Mouse (Mus musculus) kidney, embryonic 14.5 days (tissue): Measurements from ENCODE around the gene Tyro3. TPM values are rescaled to one million over a fixed set of nuclear protein-coding genes. Genes with fewer than 3 reads are reported as not detected.

ENCODE experiments used
- ATAC-seq: fragments of 200-750 bp; cut with Nextera tagmentation; 2 replicates; pipeline ENCODE4 v1.8.0; 2017; ENCODE audit warnings: moderate number of reproducible peaks, mild to moderate bottlenecking, moderate TSS enrichment, moderate library complexity; ENCODE audit not compliant: low FRiP score, low TSS enrichment
- H3K27ac ChIP-seq: fragments of 300-500 bp; sonication (generic); 2 replicates; pipeline ENCODE4 v1.5.1; 2014; ENCODE audit warnings: low read depth, mild to moderate bottlenecking, low read length, moderate library complexity, mixed read lengths
- H3K27me3 ChIP-seq: fragments of 300-500 bp; sonication (generic); 2 replicates; pipeline ENCODE4 v1.6.1; 2014; ENCODE audit warnings: mild to moderate bottlenecking, low read length; ENCODE audit not compliant: control insufficient read depth, insufficient read depth
- H3K36me3 ChIP-seq: fragments of 300-500 bp; sonication (generic); 2 replicates; pipeline ENCODE4 v1.6.1; 2014; ENCODE audit warnings: low read length, mixed read lengths; ENCODE audit not compliant: control insufficient read depth, insufficient read depth
- H3K4me1 ChIP-seq: fragments of 300-500 bp; sonication (generic); 2 replicates; pipeline ENCODE4 v1.6.1; 2014; ENCODE audit warnings: low read length, mixed read lengths; ENCODE audit not compliant: control insufficient read depth, insufficient read depth
- H3K4me2 ChIP-seq: fragments of 300-500 bp; sonication (generic); replicated peaks from 2 replicates; pipeline ENCODE4 v1.6.1; 2014; ENCODE audit warnings: low read depth, mild to moderate bottlenecking, low read length
- H3K4me3 ChIP-seq: fragments of 300-500 bp; sonication (generic); 2 replicates; pipeline ENCODE4 v1.5.1; 2014; ENCODE audit warnings: mild to moderate bottlenecking, low read length
- H3K9ac ChIP-seq: fragments of 300-500 bp; sonication (generic); 2 replicates; pipeline ENCODE4 v1.6.1; 2014; ENCODE audit warnings: low read depth, mild to moderate bottlenecking, low read length, moderate library complexity
- H3K9me3 ChIP-seq: fragments of 300-500 bp; sonication (generic); 2 replicates; pipeline ENCODE4 v1.6.1; 2016; ENCODE audit warnings: low read length; ENCODE audit not compliant: control insufficient read depth
- WGBS: fragments of 180-500 bp; shearing (Covaris S2); extraction: QIAGEN DNeasy Blood & Tissue Kit; methylation state at CpG from one replicate; pipeline ENCODE4 v1.1.7; 2014; 5-methylcytosine and 5-hydroxymethylcytosine counted together
- polyA plus RNA-seq: library from polyadenylated mRNA; unstranded; fragments of >200 nt; fragmentation: Nextera tagmentation; extraction: Ambion mirVana; gene quantifications from 2 replicates; pipeline ENCODE4 v1.2.1, GENCODE M21; 2014

Gene Tyro3
- polyA plus RNA-seq, 1 experiment from 2014 or later: 13.8 TPM

DNA sequence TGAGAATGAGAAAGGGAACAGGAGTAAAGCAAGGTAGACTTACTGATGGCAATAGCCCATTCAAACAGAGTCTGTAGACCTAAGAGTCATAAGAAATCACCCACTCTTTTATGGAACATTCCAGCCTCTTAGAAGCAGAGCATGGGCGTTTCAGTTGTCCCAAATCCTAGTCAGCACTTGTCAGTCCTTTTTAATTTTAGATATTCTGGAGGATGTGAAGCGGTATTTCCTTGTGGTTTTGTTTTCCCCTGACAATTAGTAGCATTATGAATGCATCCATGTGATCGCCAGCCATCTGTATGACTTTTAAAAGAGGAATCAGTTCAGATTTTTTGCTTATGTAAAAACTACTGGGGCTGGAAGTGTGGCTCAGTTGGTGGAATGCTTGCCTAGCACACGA is 67.0 kb downstream of the Tyro3 start:
- H3K4me3 ChIP-seq: no peak overlapping the region
- H3K4me2 ChIP-seq: no peak overlapping the region
- WGBS: 63% methylated on average over 4 of the region's 4 CpGs
- no peaks in the 10 kb centered on the region for H3K27me3 ChIP-seq
- no peak overlapping the region for H3K9ac ChIP-seq
- no peak overlapping the region for H3K27ac ChIP-seq
- H3K9me3 ChIP-seq: no peaks in the 10 kb centered on the region
- no peaks in the 10 kb centered on the region for H3K36me3 ChIP-seq
- no peaks in the 10 kb centered on the region for H3K4me1 ChIP-seq
- no peak for ATAC-seq

Other genes starting within 250 kb of the Tyro3 start
- 77.2 and 97.7 TPM in 2 replicates for gene Nusap1, start 179.4 kb upstream of the Tyro3 start, polyA plus RNA-seq
- gene Oip5, start 179.3 kb upstream of the Tyro3 start, polyA plus RNA-seq: 35.5 and 38.6 TPM in 2 replicates
- 40.3 and 45.4 TPM in 2 replicates for gene Ndufaf1, start 134.9 kb upstream of the Tyro3 start, polyA plus RNA-seq
- gene Rtf1, start 122.7 kb upstream of the Tyro3 start, polyA plus RNA-seq: 34.3 and 53.7 TPM in 2 replicates
- 0.87 and 1.7 TPM in 2 replicates for gene Itpka, start 55.4 kb upstream of the Tyro3 start, polyA plus RNA-seq
- 0.50 and 0.72 TPM in 2 replicates for gene Ltk, start 37.3 kb upstream of the Tyro3 start, polyA plus RNA-seq
- gene Rpap1, start 10.2 kb upstream of the Tyro3 start, polyA plus RNA-seq: 19.4 and 30.6 TPM in 2 replicates
- gene Mga, start 99.5 kb downstream of the Tyro3 start, polyA plus RNA-seq: 30.7 and 41.5 TPM in 2 replicates
- gene Mapkbp1, start 175.0 kb downstream of the Tyro3 start, polyA plus RNA-seq: 2.8 and 4.0 TPM in 2 replicates
- gene Jmjd7, start 229.8 kb downstream of the Tyro3 start, polyA plus RNA-seq: 22.2 and 26.3 TPM in 2 replicates
- gene Gm28042, start 229.8 kb downstream of the Tyro3 start, polyA plus RNA-seq: 3.5 and 3.7 TPM in 2 replicates
- gene Pla2g4b, start 235.7 kb downstream of the Tyro3 start, polyA plus RNA-seq: 1.3 and 1.5 TPM in 2 replicates